Mouse (Mus musculus): ENCODE results near the gene Zfp541. TPM values are rescaled to one million over a fixed set of nuclear protein-coding genes. Genes with fewer than 3 reads are reported as not detected.

Zfp541 gene
- polyA plus RNA-seq, 1 experiment, result not detected

- H3K36me3 ChIP-seq (ENCODE audit: control insufficient read depth, insufficient read depth), result no peaks in the 10 kb centered on the region
- TF ChIP-seq MYOG (IDR thresholded peaks at IDR 0.05; ENCODE audit: control insufficient read depth, extremely low read depth, insufficient read length) (no peak), CTCF (IDR thresholded peaks at IDR 0.05; ENCODE audit: control insufficient read depth, insufficient read depth, insufficient read length) (no peak), CEBPB (IDR thresholded peaks at IDR 0.05; ENCODE audit: low read depth) (no peak)
- no peak overlapping the region for H3ac ChIP-seq (ENCODE audit: control insufficient read depth, insufficient read length, low read depth)
- no peaks in the 10 kb centered on the region for H3K79me2 ChIP-seq (ENCODE audit: control insufficient read depth, insufficient read depth)
- H3K4me3 ChIP-seq (ENCODE audit: insufficient read depth, poor library complexity, severe bottlenecking), result no peak overlapping the region
- H3K79me3 ChIP-seq (ENCODE audit: low read depth), result no peaks in the 10 kb centered on the region
- no peaks in the 10 kb centered on the region for H3K27me3 ChIP-seq (ENCODE audit: control insufficient read depth, insufficient read depth, insufficient read length)
Measured at GRCm38 (mm10) chr7:16056459-16057135, 5.0 kb upstream of the Zfp541 start.

GRCm38 (mm10) chr7:16057136-16057534 is 4.5 kb upstream of the Zfp541 start:
- no peaks in the 10 kb centered on the region for H3K79me2 ChIP-seq (ENCODE audit: control insufficient read depth, insufficient read depth)
- no peak overlapping the region for H3ac ChIP-seq (ENCODE audit: control insufficient read depth, insufficient read length, low read depth)
- H3K4me3 ChIP-seq (ENCODE audit: insufficient read depth, poor library complexity, severe bottlenecking), result no peak overlapping the region
- H3K79me3 ChIP-seq (ENCODE audit: low read depth), result no peaks in the 10 kb centered on the region
- no peaks in the 10 kb centered on the region for H3K27me3 ChIP-seq (ENCODE audit: control insufficient read depth, insufficient read depth, insufficient read length)
- H3K36me3 ChIP-seq (ENCODE audit: control insufficient read depth, insufficient read depth), result no peaks in the 10 kb centered on the region
- TF ChIP-seq FOSL1 (IDR thresholded peaks at IDR 0.05; ENCODE audit: insufficient read depth, low read length, poor library complexity, severe bottlenecking) (no peak), USF1 (IDR thresholded peaks at IDR 0.05; ENCODE audit: low read depth) (no peak), MYOD1 (IDR thresholded peaks at IDR 0.05; ENCODE audit: control insufficient read depth, insufficient read length, low read depth) (no peak), MAX (IDR thresholded peaks at IDR 0.05) (no peak), MYOG (IDR thresholded peaks at IDR 0.05; ENCODE audit: control insufficient read depth, extremely low read depth, insufficient read length) (no peak), CEBPB (IDR thresholded peaks at IDR 0.05; ENCODE audit: low read depth) (no peak), CTCF (IDR thresholded peaks at IDR 0.05; ENCODE audit: control insufficient read depth, insufficient read depth, insufficient read length) (no peak)

- Histone ChIP-seq H3K79me3 (ENCODE audit: low read depth) (no peaks in the 10 kb centered on the region), H3ac (ENCODE audit: control insufficient read depth, insufficient read length, low read depth) (no peak overlapping the region), H3K4me3 (ENCODE audit: insufficient read depth, poor library complexity, severe bottlenecking) (no peak overlapping the region), H3K79me2 (ENCODE audit: control insufficient read depth, insufficient read depth) (no peaks in the 10 kb centered on the region), H3K27me3 (ENCODE audit: control insufficient read depth, insufficient read depth, insufficient read length) (no peaks in the 10 kb centered on the region), H3K36me3 (ENCODE audit: control insufficient read depth, insufficient read depth) (no peaks in the 10 kb centered on the region)
- TF ChIP-seq FOSL1 (IDR thresholded peaks at IDR 0.05; ENCODE audit: insufficient read depth, low read length, poor library complexity, severe bottlenecking), result no peak
- TF ChIP-seq MAX (IDR thresholded peaks at IDR 0.05), result no peak
- TF ChIP-seq MYOG (IDR thresholded peaks at IDR 0.05; ENCODE audit: control insufficient read depth, extremely low read depth, insufficient read length), result no peak
- TF ChIP-seq CEBPB (IDR thresholded peaks at IDR 0.05; ENCODE audit: low read depth), result no peak
- TF ChIP-seq USF1 (IDR thresholded peaks at IDR 0.05; ENCODE audit: low read depth), result no peak
- TF ChIP-seq CTCF (IDR thresholded peaks at IDR 0.05; ENCODE audit: control insufficient read depth, insufficient read depth, insufficient read length), result no peak
- no peak for TF ChIP-seq MYOD1 (IDR thresholded peaks at IDR 0.05; ENCODE audit: control insufficient read depth, insufficient read length, low read depth)
Measured at GRCm38 (mm10) chr7:16062099-16062420, 446 bp downstream of the Zfp541 start.

GRCm38 (mm10) chr7:16063490-16063889 is 1.9 kb downstream of the Zfp541 start:
- Histone ChIP-seq H3ac (ENCODE audit: control insufficient read depth, insufficient read length, low read depth) (no peak overlapping the region), H3K4me3 (ENCODE audit: insufficient read depth, poor library complexity, severe bottlenecking) (no peak overlapping the region), H3K27me3 (ENCODE audit: control insufficient read depth, insufficient read depth, insufficient read length) (no peaks in the 10 kb centered on the region), H3K79me3 (ENCODE audit: low read depth) (no peaks in the 10 kb centered on the region), H3K79me2 (ENCODE audit: control insufficient read depth, insufficient read depth) (no peaks in the 10 kb centered on the region), H3K36me3 (ENCODE audit: control insufficient read depth, insufficient read depth) (no peaks in the 10 kb centered on the region)
- TF ChIP-seq USF1 (IDR thresholded peaks at IDR 0.05; ENCODE audit: low read depth) (no peak), CTCF (IDR thresholded peaks at IDR 0.05; ENCODE audit: control insufficient read depth, insufficient read depth, insufficient read length) (no peak), FOSL1 (IDR thresholded peaks at IDR 0.05; ENCODE audit: insufficient read depth, low read length, poor library complexity, severe bottlenecking) (no peak), MAX (IDR thresholded peaks at IDR 0.05) (no peak), MYOG (IDR thresholded peaks at IDR 0.05; ENCODE audit: control insufficient read depth, extremely low read depth, insufficient read length) (no peak), MYOD1 (IDR thresholded peaks at IDR 0.05; ENCODE audit: control insufficient read depth, insufficient read length, low read depth) (no peak), CEBPB (IDR thresholded peaks at IDR 0.05; ENCODE audit: low read depth) (no peak)

GRCm38 (mm10) chr7:16070846-16071245 is 9.2 kb downstream of the Zfp541 start:
- Histone ChIP-seq H3K79me2 (ENCODE audit: control insufficient read depth, insufficient read depth) (no peaks in the 10 kb centered on the region), H3K79me3 (ENCODE audit: low read depth) (no peaks in the 10 kb centered on the region), H3K36me3 (ENCODE audit: control insufficient read depth, insufficient read depth) (no peaks in the 10 kb centered on the region), H3K4me3 (ENCODE audit: insufficient read depth, poor library complexity, severe bottlenecking) (no peak overlapping the region), H3ac (ENCODE audit: control insufficient read depth, insufficient read length, low read depth) (no peak overlapping the region), H3K27me3 (ENCODE audit: control insufficient read depth, insufficient read depth, insufficient read length) (peaks cover 14% of the 10 kb centered on the region)
- TF ChIP-seq MYOG (IDR thresholded peaks at IDR 0.05; ENCODE audit: control insufficient read depth, extremely low read depth, insufficient read length), result no peak
- TF ChIP-seq MYOD1 (IDR thresholded peaks at IDR 0.05; ENCODE audit: control insufficient read depth, insufficient read length, low read depth), result no peak
- no peak for TF ChIP-seq CTCF (IDR thresholded peaks at IDR 0.05; ENCODE audit: control insufficient read depth, insufficient read depth, insufficient read length)
- no peak for TF ChIP-seq MAX (IDR thresholded peaks at IDR 0.05)
- no peak for TF ChIP-seq FOSL1 (IDR thresholded peaks at IDR 0.05; ENCODE audit: insufficient read depth, low read length, poor library complexity, severe bottlenecking)
- no peak for TF ChIP-seq CEBPB (IDR thresholded peaks at IDR 0.05; ENCODE audit: low read depth)
- no peak for TF ChIP-seq USF1 (IDR thresholded peaks at IDR 0.05; ENCODE audit: low read depth)

GRCm38 (mm10) chr7:16071906-16072305 is 10.3 kb downstream of the Zfp541 start:
- TF ChIP-seq CTCF (IDR thresholded peaks at IDR 0.05; ENCODE audit: control insufficient read depth, insufficient read depth, insufficient read length) (no peak), USF1 (IDR thresholded peaks at IDR 0.05; ENCODE audit: low read depth) (no peak), MYOD1 (IDR thresholded peaks at IDR 0.05; ENCODE audit: control insufficient read depth, insufficient read length, low read depth) (no peak), MAX (IDR thresholded peaks at IDR 0.05) (no peak), MYOG (IDR thresholded peaks at IDR 0.05; ENCODE audit: control insufficient read depth, extremely low read depth, insufficient read length) (no peak), FOSL1 (IDR thresholded peaks at IDR 0.05; ENCODE audit: insufficient read depth, low read length, poor library complexity, severe bottlenecking) (no peak), CEBPB (IDR thresholded peaks at IDR 0.05; ENCODE audit: low read depth) (no peak)
- Histone ChIP-seq H3K4me3 (ENCODE audit: insufficient read depth, poor library complexity, severe bottlenecking) (no peak overlapping the region), H3K79me3 (ENCODE audit: low read depth) (no peaks in the 10 kb centered on the region), H3K27me3 (ENCODE audit: control insufficient read depth, insufficient read depth, insufficient read length) (peaks cover 20% of the 10 kb centered on the region), H3K36me3 (ENCODE audit: control insufficient read depth, insufficient read depth) (no peaks in the 10 kb centered on the region), H3ac (ENCODE audit: control insufficient read depth, insufficient read length, low read depth) (no peak overlapping the region), H3K79me2 (ENCODE audit: control insufficient read depth, insufficient read depth) (no peaks in the 10 kb centered on the region)

Data from C2C12 (cell line).